Comparison of ENCODE assay signal across 8 mouse cellular contexts in the genomic region with DNA sequence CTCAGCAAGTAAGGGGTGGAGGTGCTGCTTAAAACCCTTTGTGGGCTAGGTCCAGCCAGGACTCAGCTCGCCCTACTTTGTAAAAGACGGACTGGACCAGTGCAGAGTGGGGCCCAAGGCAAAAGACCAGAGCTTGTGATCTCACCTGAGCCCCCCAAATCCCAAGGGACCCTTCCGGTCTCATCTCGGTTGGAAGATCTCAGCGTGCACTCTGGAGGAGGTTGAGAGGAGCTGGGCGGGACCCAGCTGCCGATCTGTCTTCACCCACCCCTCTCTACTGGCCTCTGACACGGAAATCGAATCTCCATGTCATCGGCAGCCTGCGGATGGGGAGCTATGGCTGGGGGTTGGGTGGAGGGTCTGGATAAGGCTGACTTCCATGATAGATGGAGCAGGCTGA. TPM values are rescaled to one million over a fixed set of nuclear protein-coding genes. Genes with fewer than 3 reads are reported as not detected.
DNase-seq lines count a peak whose midpoint lies in the region; ATAC-seq and TF ChIP-seq lines count a peak whose summit lies in the region.

No protein-coding gene starts in this region.

- no peak for TF ChIP-seq CTCF in C2C12 (IDR thresholded peaks at IDR 0.05; ENCODE audit: control insufficient read depth, insufficient read depth, insufficient read length)
- no peak for TF ChIP-seq CTCF in liver, postnatal 0 days (IDR thresholded peaks at IDR 0.05; ENCODE audit: low read depth)

- peaks cover 25% of the 10 kb centered on the region for H3K79me2 ChIP-seq in C2C12 (ENCODE audit: control insufficient read depth, insufficient read depth)

- peak; percentile 64 for DNase-seq in cerebellum, adult 11-12 months
- DNase-seq in liver, postnatal 0 days = no peak
- DNase-seq in spleen, adult 18-20 months = no peak
- no peak for DNase-seq in frontal cortex, postnatal 36 days (ENCODE audit: low spot score in 2 of 2)

- peaks cover under 1% of the 10 kb centered on the region for H3K27me3 ChIP-seq in C2C12 (ENCODE audit: control insufficient read depth, insufficient read depth, insufficient read length)
- H3K27me3 ChIP-seq in forebrain, embryonic 15.5 days = no peaks in the 10 kb centered on the region
- H3K27me3 ChIP-seq in liver, postnatal 0 days (ENCODE audit: insufficient read depth, low read length) = peaks cover 56% of the 10 kb centered on the region

- peak overlapping the region; percentile 95 for H3K4me2 ChIP-seq in forebrain, embryonic 15.5 days (replicated peaks)
- H3K4me2 ChIP-seq in liver, postnatal 0 days (ENCODE audit: low read depth, low read length) = peak overlapping the region; percentile 73

- no peaks in the 10 kb centered on the region for H3K9me3 ChIP-seq in forebrain, embryonic 15.5 days
- H3K9me3 ChIP-seq in liver, postnatal 0 days (ENCODE audit: low read length) = no peaks in the 10 kb centered on the region

- peak overlapping the region; percentile 60 for H3K9ac ChIP-seq in forebrain, embryonic 15.5 days (replicated peaks)
- H3K9ac ChIP-seq in liver, postnatal 0 days (replicated peaks) = peak overlapping the region; percentile 44; the same call in 1 of the 2 replicates

- TF ChIP-seq EP300 in liver, postnatal 0 days (IDR thresholded peaks at IDR 0.05; ENCODE audit: low read depth) = no peak

- 0 out of 2 replicates have a peak overlapping the region, but pooled peaks have one; percentile 1 for H3K27ac ChIP-seq in forebrain, embryonic 15.5 days (replicated peaks)
- no peak overlapping the region for H3K27ac ChIP-seq in liver, postnatal 0 days (ENCODE audit: low read depth)

- peaks cover 5% of the 10 kb centered on the region for H3K79me3 ChIP-seq in C2C12 (ENCODE audit: low read depth)

- peak overlapping the region; percentile 19 for H3ac ChIP-seq in C2C12 (ENCODE audit: control insufficient read depth, insufficient read length, low read depth)

- whole genome bisulfite sequencing in forebrain, embryonic 15.5 days = 29% methylated on average over 11 of the region's 11 CpGs
- 15% methylated on average over 11 of the region's 11 CpGs for WGBS in liver, postnatal 0 days (ENCODE audit: insufficient replicate concordance)

- H3K36me3 ChIP-seq in C2C12 (ENCODE audit: control insufficient read depth, insufficient read depth) = peaks cover 27% of the 10 kb centered on the region
- H3K36me3 ChIP-seq in forebrain, embryonic 15.5 days = no peaks in the 10 kb centered on the region
- H3K36me3 ChIP-seq in liver, postnatal 0 days (replicated peaks; ENCODE audit: insufficient read depth, low read length) = no peaks in the 10 kb centered on the region

- no peak for ATAC-seq in cerebellum, adult (ENCODE audit: insufficient number of reproducible peaks, low FRiP score, low TSS enrichment)
- no peak for ATAC-seq in forebrain, embryonic 15.5 days (replicated peaks)
- no peak for ATAC-seq in liver, postnatal 0 days
- ATAC-seq in megakaryocyte, adult 5-6 weeks (ENCODE audit: poor library complexity, severe bottlenecking) = no peak

- peak overlapping the region; percentile 59 for H3K4me3 ChIP-seq in C2C12 (ENCODE audit: insufficient read depth, poor library complexity, severe bottlenecking)
- H3K4me3 ChIP-seq in forebrain, embryonic 15.5 days = peak overlapping the region; percentile 57
- peak overlapping the region; percentile 44 for H3K4me3 ChIP-seq in liver, postnatal 0 days (ENCODE audit: low read depth, low read length)

- H3K4me1 ChIP-seq in forebrain, embryonic 15.5 days = peaks cover 48% of the 10 kb centered on the region
- peaks cover 11% of the 10 kb centered on the region; the same call in 1 of the 2 replicates for H3K4me1 ChIP-seq in liver, postnatal 0 days (ENCODE audit: insufficient read depth)

TF ChIP-seq in C2C12, 6 proteins besides CTCF, POLR2A, EP300 and RAD21:
- TF ChIP-seq MYOD1 (IDR thresholded peaks at IDR 0.05; ENCODE audit: control insufficient read depth, insufficient read length, low read depth) = no peak
- no peak for TF ChIP-seq USF1 (IDR thresholded peaks at IDR 0.05; ENCODE audit: low read depth)
- TF ChIP-seq MYOG (IDR thresholded peaks at IDR 0.05; ENCODE audit: control insufficient read depth, extremely low read depth, insufficient read length) = no peak
- TF ChIP-seq MAX (IDR thresholded peaks at IDR 0.05) = no peak
- no peak for TF ChIP-seq CEBPB (IDR thresholded peaks at IDR 0.05; ENCODE audit: low read depth)
- no peak for TF ChIP-seq FOSL1 (IDR thresholded peaks at IDR 0.05; ENCODE audit: insufficient read depth, low read length, poor library complexity, severe bottlenecking)

RNA-seq across cellular contexts. Expression of a gene that starts 13.7 kb away (rescaled TPM):
- polyA plus RNA-seq in C2C12 (2012; fragmentation: generic; extraction: Trizol) = 55.2 TPM
- polyA plus RNA-seq in forebrain, embryonic 15.5 days (2015; fragmentation: Nextera tagmentation; extraction: Ambion mirVana) = 225 and 234 TPM in 2 replicates
- 2.4 and 3.1 TPM in 2 replicates for polyA plus RNA-seq in liver, postnatal 0 days (2015; fragmentation: Nextera tagmentation; extraction: Ambion mirVana)
- 101 and 108 TPM in 2 replicates for total RNA-seq in megakaryocyte, adult 5-6 weeks (2015)
- total RNA-seq in megakaryocyte, adult 5-6 weeks (2017) = 66.1 and 67.4 TPM in 2 replicates

Comparison
In these comparisons a context has a peak if more than half of its experiments do, and no peak if none do; other contexts are left out.
1. RNA of a gene that starts 13.7 kb away (polyA plus RNA-seq): 225 to 234 TPM in forebrain, embryonic 15.5 days and 55.2 TPM in C2C12 (single experiment); 2.4 to 3.1 TPM in liver, postnatal 0 days; every median in the first group is over 10 times any median in the second.
2. Peak in every context shown above with its lines, with median percentiles within 50 percentile points of each other: H3K4me3 ChIP-seq.